Mouse (Mus musculus) stomach, embryonic 15.5 days (tissue): ENCODE measurements around the gene Dera. TPM values are rescaled to one million over a fixed set of nuclear protein-coding genes. Genes with fewer than 3 reads are reported as not detected.

Experiments used
- ATAC-seq: fragments of 200-750 bp; cut with Nextera tagmentation; 2 replicates; pipeline ENCODE4 v1.8.0; 2017; ENCODE audit warnings: low read depth, moderate number of reproducible peaks, moderate TSS enrichment; ENCODE audit not compliant: insufficient read depth, low FRiP score
- H3K27ac ChIP-seq: fragments of 300-500 bp; sonication (generic); 2 replicates; pipeline ENCODE4 v1.5.1; 2015; ENCODE audit warnings: mild to moderate bottlenecking, inconsistent platforms
- H3K27me3 ChIP-seq: fragments of 300-500 bp; sonication (generic); replicated peaks from 2 replicates; pipeline ENCODE4 v1.6.1; 2015; ENCODE audit warnings: inconsistent platforms
- H3K36me3 ChIP-seq: fragments of 300-500 bp; sonication (generic); 2 replicates; pipeline ENCODE4 v1.6.1; 2015; ENCODE audit warnings: inconsistent platforms
- H3K4me1 ChIP-seq: fragments of 300-500 bp; sonication (generic); 2 replicates; pipeline ENCODE4 v1.6.1; 2015; ENCODE audit warnings: inconsistent platforms
- H3K4me2 ChIP-seq: fragments of 300-500 bp; sonication (generic); 2 replicates; pipeline ENCODE4 v1.6.1; 2015; ENCODE audit warnings: mild to moderate bottlenecking, inconsistent platforms
- H3K4me3 ChIP-seq: fragments of 300-500 bp; sonication (generic); replicated peaks from 2 replicates; pipeline ENCODE4 v1.5.1; 2015; ENCODE audit warnings: inconsistent platforms
- H3K9ac ChIP-seq: fragments of 300-500 bp; sonication (generic); 2 replicates; pipeline ENCODE4 v1.6.1; 2015; ENCODE audit warnings: inconsistent platforms
- H3K9me3 ChIP-seq: fragments of 300-500 bp; sonication (generic); 2 replicates; pipeline ENCODE4 v1.6.1; 2016; ENCODE audit warnings: inconsistent platforms
- WGBS: fragments of 180-500 bp; shearing (Covaris S2); methylation state at CpG from one replicate; pipeline ENCODE4 v1.1.7; 2015; 5-methylcytosine and 5-hydroxymethylcytosine counted together
- polyA plus RNA-seq: library from polyadenylated mRNA; unstranded; fragments of >200 nt; fragmentation: Nextera tagmentation; extraction: Ambion mirVana; gene quantifications from 2 replicates; pipeline ENCODE4 v1.2.1, GENCODE M21; 2015

Dera gene
- polyA plus RNA-seq, 1 experiment from 2014 or later, result 62.2 TPM

DNA sequence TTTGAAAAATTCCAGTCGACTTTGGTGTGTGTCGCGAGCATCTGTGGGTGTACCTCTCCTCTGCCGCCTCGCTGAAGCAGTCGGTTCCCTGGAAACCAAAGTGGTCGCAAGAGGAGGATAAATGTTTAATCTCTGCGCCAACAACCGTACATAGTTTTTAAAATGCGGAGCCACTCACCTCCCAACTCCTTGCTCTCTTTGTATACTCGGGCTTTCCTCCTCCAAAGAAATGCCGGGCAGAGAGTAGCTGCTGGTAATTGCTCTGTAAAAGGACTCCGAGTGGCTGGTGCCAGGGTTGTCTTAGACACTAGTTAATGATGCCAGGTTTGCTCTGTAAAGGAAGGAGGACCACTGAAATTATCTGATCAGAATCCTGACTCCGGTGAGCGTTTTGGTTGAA is 6.6 kb downstream of the Dera start:
- Histone ChIP-seq H3K36me3 (no peaks in the 10 kb centered on the region), H3K4me2 (no peak overlapping the region), H3K9ac (no peak overlapping the region), H3K27me3 (no peaks in the 10 kb centered on the region), H3K4me1 (0 out of 2 replicates have a peak, but pooled peaks cover 6% of the 10 kb centered on the region), H3K9me3 (no peaks in the 10 kb centered on the region), H3K27ac (no peak overlapping the region), H3K4me3 (no peak overlapping the region)
- no peak for ATAC-seq
- WGBS, result 74% methylated on average over 15 of the region's 15 CpGs

DNA sequence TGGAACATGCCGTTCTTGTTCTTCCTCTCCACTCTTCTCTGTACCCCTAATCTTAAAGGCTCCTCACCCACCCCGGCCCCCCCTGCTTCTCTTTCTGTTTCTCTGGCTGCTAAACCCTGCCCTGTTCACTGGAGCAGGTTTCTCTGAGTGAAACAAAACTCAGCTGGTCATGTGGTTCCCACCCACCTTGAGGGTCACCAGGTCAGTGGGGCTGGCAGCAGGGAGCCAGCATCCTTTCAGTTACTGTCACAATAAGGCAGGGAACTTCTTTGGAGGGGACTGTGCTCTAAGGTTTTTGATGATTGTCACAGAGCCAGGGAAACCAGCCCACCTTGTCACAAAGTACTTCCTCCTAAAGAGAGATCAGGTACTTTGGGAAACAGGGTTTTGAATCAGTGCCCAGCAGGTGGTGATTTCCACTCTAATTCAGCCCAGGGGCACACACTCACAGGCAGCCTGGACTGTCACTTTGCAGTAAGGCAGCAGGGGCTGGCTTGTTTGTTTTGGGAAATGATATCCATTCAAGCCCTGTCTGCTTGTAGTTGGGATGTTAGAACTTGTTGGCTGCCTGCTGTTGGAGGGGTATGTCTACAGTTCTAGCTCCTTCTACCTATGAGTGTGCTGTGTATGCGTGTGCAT is 10.3 kb downstream of the Dera start:
- 0 out of 2 replicates have a peak, but pooled peaks cover 4% of the 10 kb centered on the region for H3K4me1 ChIP-seq
- no peaks in the 10 kb centered on the region for H3K36me3 ChIP-seq
- H3K4me3 ChIP-seq, result no peak overlapping the region
- no peak overlapping the region for H3K4me2 ChIP-seq
- WGBS, result 59% methylated on average over 3 of the region's 3 CpGs
- H3K9ac ChIP-seq, result no peak overlapping the region
- H3K27ac ChIP-seq, result no peak overlapping the region
- no peak for ATAC-seq
- no peaks in the 10 kb centered on the region for H3K9me3 ChIP-seq
- H3K27me3 ChIP-seq, result no peaks in the 10 kb centered on the region

DNA sequence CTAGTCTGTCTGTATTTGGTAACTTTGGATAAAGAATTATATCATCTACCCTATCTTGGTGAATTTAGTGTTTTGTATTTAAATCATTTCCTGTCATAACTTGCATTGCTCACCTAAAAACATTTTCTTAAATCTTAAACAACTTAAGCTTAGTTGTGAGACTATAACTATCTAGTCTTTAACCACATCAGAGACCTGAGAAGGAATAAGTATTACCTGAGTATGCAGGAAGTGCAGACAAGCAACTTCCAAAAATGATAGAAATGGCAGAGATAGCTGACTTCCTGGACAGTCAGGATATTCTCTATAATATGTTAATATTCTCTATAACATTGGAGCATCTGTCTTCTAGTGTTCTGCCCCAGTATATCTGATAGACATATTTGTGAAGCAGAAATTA is 11.8 kb downstream of the Dera start:
- Histone ChIP-seq H3K4me1 (no peaks in the 10 kb centered on the region), H3K27ac (no peak overlapping the region), H3K27me3 (no peaks in the 10 kb centered on the region), H3K9ac (no peak overlapping the region), H3K4me3 (no peak overlapping the region), H3K9me3 (no peaks in the 10 kb centered on the region), H3K36me3 (no peaks in the 10 kb centered on the region), H3K4me2 (no peak overlapping the region)
- no peak for ATAC-seq

DNA sequence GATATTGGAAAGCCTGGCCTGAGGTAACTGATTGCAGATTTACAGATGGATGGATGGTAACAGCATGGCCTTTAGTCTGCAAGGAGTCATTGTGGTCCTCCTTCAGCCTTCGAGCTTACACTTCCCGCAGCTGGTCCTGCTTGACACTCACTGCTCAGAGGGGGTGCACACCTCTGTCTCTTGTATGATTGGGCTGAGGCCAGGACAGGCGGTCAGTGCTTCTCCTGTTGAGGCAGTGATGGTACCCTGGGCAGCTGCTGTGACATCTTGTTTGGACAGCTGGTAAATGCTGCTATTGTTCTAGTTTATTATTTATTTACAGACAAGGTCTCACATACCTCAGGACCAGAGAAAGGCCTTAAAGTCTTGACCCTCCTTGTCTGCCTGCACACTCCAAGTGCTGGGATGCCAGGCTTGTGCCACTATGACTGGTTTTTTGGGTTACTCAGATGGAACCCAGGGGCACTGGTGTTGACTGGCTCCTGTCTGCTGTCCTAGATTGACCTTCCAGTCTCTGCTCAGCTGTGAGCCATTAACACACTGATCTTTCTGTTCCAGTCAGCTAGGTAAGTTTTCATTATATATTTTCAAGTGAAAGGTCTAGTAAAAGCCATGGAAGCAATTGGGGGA is 17.4 kb downstream of the Dera start:
- no peak overlapping the region for H3K4me2 ChIP-seq
- H3K4me3 ChIP-seq, result no peak overlapping the region
- H3K9me3 ChIP-seq, result no peaks in the 10 kb centered on the region
- 63% methylated on average over 3 of the region's 3 CpGs for WGBS
- H3K9ac ChIP-seq, result no peak overlapping the region
- no peaks in the 10 kb centered on the region for H3K36me3 ChIP-seq
- no peak overlapping the region for H3K27ac ChIP-seq
- no peak for ATAC-seq
- no peaks in the 10 kb centered on the region for H3K4me1 ChIP-seq
- no peaks in the 10 kb centered on the region for H3K27me3 ChIP-seq

DNA sequence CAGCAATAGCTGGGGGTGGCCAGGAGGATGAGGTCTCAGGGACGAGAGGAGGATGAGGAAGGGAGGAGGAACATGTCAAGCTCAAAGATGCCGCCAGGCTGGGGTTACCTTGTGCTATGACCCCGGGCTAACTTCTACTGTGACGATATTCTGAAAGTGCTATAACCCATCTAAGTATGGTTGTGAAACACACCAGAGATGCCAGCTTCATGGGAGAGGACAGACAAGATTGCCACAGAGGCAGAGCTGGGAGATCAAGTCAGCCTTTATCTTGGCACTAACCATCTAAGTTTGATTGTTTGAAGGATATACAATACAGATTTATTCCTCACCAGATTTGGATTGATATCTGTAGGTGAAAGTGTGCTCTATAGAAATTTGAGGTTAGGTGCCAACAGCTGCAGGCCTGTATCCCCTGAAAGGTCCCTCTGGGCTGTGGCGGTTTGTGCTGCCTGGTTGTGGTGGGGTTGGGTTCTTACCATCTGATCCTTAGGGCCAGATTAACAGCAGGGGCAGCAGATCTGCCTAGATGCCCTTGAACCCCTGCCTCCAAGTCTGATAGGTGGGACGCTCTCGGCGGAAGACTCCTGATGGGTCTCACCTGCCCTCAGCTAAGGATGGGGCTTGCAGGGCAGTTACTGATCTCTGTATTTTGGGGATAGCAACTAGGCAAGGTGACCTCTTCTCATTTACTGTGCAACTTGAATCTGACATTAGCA is 18.7 kb downstream of the Dera start:
- Histone ChIP-seq H3K4me1 (no peaks in the 10 kb centered on the region), H3K36me3 (no peaks in the 10 kb centered on the region), H3K9me3 (no peaks in the 10 kb centered on the region), H3K4me2 (no peak overlapping the region), H3K4me3 (no peak overlapping the region), H3K27me3 (no peaks in the 10 kb centered on the region), H3K27ac (no peak overlapping the region), H3K9ac (no peak overlapping the region)
- ATAC-seq, result no peak
- 88% methylated on average over 8 of the region's 8 CpGs for WGBS

DNA sequence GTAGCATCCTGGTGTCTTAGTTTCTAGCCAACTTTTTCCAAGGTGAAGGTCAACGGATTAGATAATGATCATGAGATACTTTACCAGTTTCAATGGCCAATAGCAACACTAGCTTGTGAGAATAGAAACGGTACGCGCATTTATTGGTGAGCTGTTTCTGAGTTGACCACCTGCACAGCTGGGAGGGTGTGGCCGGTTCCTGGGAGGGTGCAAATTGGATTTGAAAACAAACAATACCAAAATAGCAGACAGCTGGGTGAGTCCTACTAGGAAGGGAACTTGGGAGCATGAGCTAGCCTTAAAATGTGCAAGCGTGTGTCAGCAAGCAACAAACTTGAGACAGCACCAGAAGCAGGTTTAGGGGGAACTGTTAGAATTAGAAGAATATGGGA is 19.3 kb downstream of the Dera start:
- ATAC-seq, result no peak
- Histone ChIP-seq H3K9ac (no peak overlapping the region), H3K36me3 (no peaks in the 10 kb centered on the region), H3K4me2 (no peak overlapping the region), H3K4me3 (no peak overlapping the region), H3K27me3 (no peaks in the 10 kb centered on the region), H3K9me3 (no peaks in the 10 kb centered on the region), H3K27ac (no peak overlapping the region), H3K4me1 (no peaks in the 10 kb centered on the region)
- 80% methylated on average over 6 of the region's 6 CpGs for WGBS

DNA sequence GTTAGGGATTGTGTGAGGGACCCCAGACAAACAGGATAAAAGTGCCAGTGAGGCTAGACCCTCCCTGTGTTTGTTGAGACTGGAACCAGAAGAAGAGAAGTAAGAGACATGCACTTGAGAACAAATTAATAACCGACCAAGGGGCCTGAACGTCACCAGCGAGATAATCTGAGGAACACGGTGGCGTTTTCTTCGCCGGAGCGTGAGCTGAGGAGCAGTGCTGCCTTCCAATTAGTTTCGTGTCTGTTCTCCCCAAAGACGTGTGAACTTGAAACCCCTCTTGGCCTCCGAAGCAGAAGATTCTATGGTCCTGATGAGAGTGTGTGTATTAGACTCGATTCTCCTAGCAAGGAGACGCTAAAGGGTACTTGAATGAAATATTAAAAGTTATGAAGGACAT is 19.8 kb downstream of the Dera start:
- H3K4me1 ChIP-seq, result no peaks in the 10 kb centered on the region
- no peaks in the 10 kb centered on the region for H3K27me3 ChIP-seq
- no peak overlapping the region for H3K9ac ChIP-seq
- H3K27ac ChIP-seq, result no peak overlapping the region
- no peak overlapping the region for H3K4me2 ChIP-seq
- H3K36me3 ChIP-seq, result no peaks in the 10 kb centered on the region
- H3K9me3 ChIP-seq, result no peaks in the 10 kb centered on the region
- H3K4me3 ChIP-seq, result no peak overlapping the region
- ATAC-seq, result no peak
- 89% methylated on average over 13 of the region's 13 CpGs for WGBS

DNA sequence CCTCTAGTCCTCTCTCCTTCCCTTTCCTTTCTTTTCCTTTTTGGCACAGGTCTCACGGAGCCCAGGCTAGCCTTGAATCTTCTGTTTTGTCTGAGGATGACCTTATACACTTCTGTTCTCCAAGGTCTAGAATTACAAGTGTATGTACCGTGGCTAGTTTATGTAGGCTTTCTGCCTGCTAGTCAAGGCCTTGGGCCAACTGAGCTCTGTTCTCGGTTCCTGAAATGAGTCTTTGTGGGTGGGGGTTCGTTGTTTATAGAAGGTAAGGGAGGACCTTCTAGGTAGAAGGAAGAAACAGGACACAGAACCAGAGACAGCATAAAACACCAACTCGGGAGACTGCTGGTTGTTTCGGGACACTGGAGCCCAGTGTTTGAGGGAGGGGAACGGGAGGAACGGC is 20.8 kb downstream of the Dera start:
- no peak for ATAC-seq
- Histone ChIP-seq H3K4me3 (no peak overlapping the region), H3K9ac (no peak overlapping the region), H3K27ac (no peak overlapping the region), H3K27me3 (no peaks in the 10 kb centered on the region), H3K9me3 (no peaks in the 10 kb centered on the region), H3K4me1 (no peaks in the 10 kb centered on the region), H3K36me3 (no peaks in the 10 kb centered on the region), H3K4me2 (no peak overlapping the region)
- WGBS, result 87% methylated on average over 8 of the region's 8 CpGs

DNA sequence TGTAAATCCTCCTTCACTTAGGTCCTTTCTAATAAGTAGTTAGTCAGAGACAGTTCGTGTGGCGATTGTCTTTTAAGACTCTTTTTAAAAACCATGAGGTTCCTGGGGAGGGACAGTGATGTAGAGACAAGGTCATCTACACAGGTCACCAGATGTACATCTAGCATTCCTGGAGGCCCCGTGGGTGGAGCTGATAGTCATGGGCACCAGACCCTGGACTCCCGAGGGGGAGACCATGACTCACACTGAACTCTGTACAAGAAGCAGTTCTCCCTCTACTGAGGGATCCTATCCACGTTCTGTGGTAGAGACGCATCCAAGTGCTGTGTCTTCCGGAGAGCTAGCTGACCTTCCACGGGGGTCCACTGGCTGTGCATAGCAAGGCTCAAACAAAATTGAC is 22.6 kb downstream of the Dera start:
- Histone ChIP-seq H3K27ac (no peak overlapping the region), H3K9me3 (no peaks in the 10 kb centered on the region), H3K4me3 (no peak overlapping the region), H3K27me3 (no peaks in the 10 kb centered on the region), H3K4me1 (no peaks in the 10 kb centered on the region), H3K9ac (no peak overlapping the region), H3K36me3 (no peaks in the 10 kb centered on the region), H3K4me2 (no peak overlapping the region)
- 62% methylated on average over 8 of the region's 8 CpGs for WGBS
- ATAC-seq, result no peak

DNA sequence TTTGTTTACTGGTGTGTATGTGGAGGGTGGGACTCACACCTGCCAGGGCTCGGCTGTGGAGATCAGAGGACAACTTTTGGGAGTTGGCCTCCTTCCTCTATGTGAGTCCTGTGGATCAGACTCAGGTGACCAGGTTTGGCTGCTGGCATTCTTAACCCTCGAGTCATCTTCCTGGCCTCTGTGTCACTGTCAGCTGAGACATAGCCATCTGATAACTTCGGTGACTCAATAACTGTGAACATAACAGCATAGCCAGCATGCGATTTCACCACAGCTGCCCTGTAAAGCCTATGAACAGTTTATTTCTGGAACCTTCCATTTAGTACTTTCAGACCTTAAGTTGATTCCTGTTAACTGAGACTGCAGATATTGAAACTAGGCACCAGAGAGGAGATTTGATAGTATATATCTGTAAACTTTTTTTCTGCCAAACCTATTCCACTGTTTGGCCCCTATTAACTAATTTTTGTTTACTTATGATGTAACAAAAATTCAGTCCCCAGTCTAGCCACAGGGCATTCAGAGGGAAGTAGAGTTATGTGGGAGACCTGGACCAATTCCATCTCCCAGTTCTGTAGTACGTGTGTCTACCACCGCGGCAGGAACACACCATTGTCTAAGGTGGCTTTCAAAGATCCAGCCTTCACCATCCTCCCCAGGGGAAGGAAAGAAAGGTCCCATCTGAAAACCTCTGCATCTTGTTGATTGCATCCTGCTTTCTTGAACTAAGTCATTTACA is 29.7 kb downstream of the Dera start:
- ATAC-seq, result no peak
- no peaks in the 10 kb centered on the region for H3K9me3 ChIP-seq
- H3K4me2 ChIP-seq, result no peak overlapping the region
- no peaks in the 10 kb centered on the region for H3K27me3 ChIP-seq
- no peak overlapping the region for H3K27ac ChIP-seq
- no peak overlapping the region for H3K9ac ChIP-seq
- WGBS, result 83% methylated on average over 7 of the region's 7 CpGs
- no peak overlapping the region for H3K4me3 ChIP-seq
- H3K4me1 ChIP-seq, result no peaks in the 10 kb centered on the region
- H3K36me3 ChIP-seq, result no peaks in the 10 kb centered on the region

DNA sequence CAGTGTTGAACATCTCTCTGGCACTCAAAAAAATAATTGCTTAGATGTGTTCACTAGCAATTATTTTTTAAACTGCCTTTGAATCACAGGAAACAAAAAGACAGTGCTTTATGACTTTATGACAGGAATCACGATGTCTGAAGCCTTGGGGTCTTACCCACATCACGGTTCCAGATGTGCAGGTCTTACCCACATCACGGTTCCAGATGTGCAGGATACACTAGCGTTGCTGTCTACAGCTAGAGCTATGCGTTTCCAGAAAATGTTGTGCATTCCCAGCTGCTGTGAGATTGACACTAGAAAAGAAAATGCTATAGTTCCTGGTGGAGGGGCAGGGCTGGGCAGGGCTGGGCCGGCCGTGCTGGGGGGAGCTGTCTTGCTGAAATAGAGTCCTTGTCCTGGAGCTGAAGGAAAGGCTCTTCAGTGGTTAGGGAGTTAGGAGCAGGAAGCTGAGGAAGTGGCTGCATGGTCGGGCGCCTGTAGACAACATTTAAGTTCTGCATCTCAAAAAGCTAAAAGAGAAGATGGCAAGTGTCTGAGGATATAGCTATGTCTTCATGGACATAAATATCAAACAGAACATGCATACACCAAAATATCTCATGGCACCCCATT is 34.7 kb downstream of the Dera start:
- Histone ChIP-seq H3K9ac (no peak overlapping the region; the same call in 1 of the 2 replicates), H3K27me3 (no peaks in the 10 kb centered on the region), H3K4me1 (no peaks in the 10 kb centered on the region), H3K4me3 (no peak overlapping the region), H3K4me2 (no peak overlapping the region), H3K27ac (no peak overlapping the region), H3K36me3 (no peaks in the 10 kb centered on the region), H3K9me3 (no peaks in the 10 kb centered on the region)
- no peak for ATAC-seq
- WGBS, result 68% methylated on average over 9 of the region's 9 CpGs

DNA sequence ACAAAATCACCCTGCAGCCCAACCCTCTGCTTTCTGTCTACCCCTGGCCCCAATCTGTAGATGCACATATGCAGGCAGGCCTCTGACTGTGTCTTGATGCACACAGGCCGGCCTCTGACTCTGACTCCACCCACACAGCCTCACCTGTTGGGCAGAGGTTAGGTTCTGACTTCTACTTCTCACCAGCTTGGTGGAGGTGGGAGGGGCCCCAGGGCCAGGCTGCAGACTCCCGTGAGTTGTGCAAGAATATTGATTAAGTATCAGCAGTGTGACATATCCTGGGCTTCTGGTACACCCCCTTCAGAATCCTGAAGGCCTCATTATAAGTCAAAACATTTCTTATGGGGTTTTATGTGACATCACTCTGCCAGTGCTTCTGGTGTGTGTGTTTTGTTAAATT is 35.3 kb downstream of the Dera start:
- no peak overlapping the region for H3K4me2 ChIP-seq
- no peak overlapping the region for H3K27ac ChIP-seq
- H3K9ac ChIP-seq, result no peak overlapping the region; the same call in 1 of the 2 replicates
- H3K36me3 ChIP-seq, result no peaks in the 10 kb centered on the region
- no peak for ATAC-seq
- H3K4me3 ChIP-seq, result no peak overlapping the region
- WGBS, result 69% methylated on average over 2 of the region's 2 CpGs
- no peaks in the 10 kb centered on the region for H3K4me1 ChIP-seq
- no peaks in the 10 kb centered on the region for H3K9me3 ChIP-seq
- no peaks in the 10 kb centered on the region for H3K27me3 ChIP-seq
